Mouse (Mus musculus) neural tube, embryonic 15.5 days (tissue): ENCODE data around the gene Cygb. TPM values are rescaled to one million over a fixed set of nuclear protein-coding genes. Genes with fewer than 3 reads are reported as not detected.
A peak's percentile ranks its signal among the peaks of the same experiment; 100 is the strongest.

Experiments used
- ATAC-seq: fragments of 200-750 bp; cut with Nextera tagmentation; 2 replicates; pipeline ENCODE4 v1.8.0; 2017; ENCODE audit warnings: mild to moderate bottlenecking, moderate TSS enrichment, moderate library complexity; ENCODE audit not compliant: low FRiP score
- H3K27ac ChIP-seq: fragments of 300-500 bp; sonication (generic); replicated peaks from 2 replicates; pipeline ENCODE4 v1.5.1; 2015; ENCODE audit warnings: mild to moderate bottlenecking, inconsistent platforms
- H3K27me3 ChIP-seq: fragments of 300-500 bp; sonication (generic); replicated peaks from 2 replicates; pipeline ENCODE4 v1.6.1; 2015; ENCODE audit warnings: inconsistent platforms
- H3K36me3 ChIP-seq: fragments of 300-500 bp; sonication (generic); 2 replicates; pipeline ENCODE4 v1.6.1; 2015; ENCODE audit warnings: inconsistent platforms
- H3K4me1 ChIP-seq: fragments of 300-500 bp; sonication (generic); 2 replicates; pipeline ENCODE4 v1.6.1; 2015; ENCODE audit warnings: inconsistent platforms
- H3K4me2 ChIP-seq: fragments of 300-500 bp; sonication (generic); 2 replicates; pipeline ENCODE4 v1.6.1; 2015; ENCODE audit warnings: inconsistent platforms, mild to moderate bottlenecking, moderate library complexity
- H3K4me3 ChIP-seq: fragments of 300-500 bp; sonication (generic); replicated peaks from 2 replicates; pipeline ENCODE4 v1.5.1; 2015; ENCODE audit warnings: mild to moderate bottlenecking, inconsistent platforms
- H3K9ac ChIP-seq: fragments of 300-500 bp; sonication (generic); replicated peaks from 2 replicates; pipeline ENCODE4 v1.6.1; 2015; ENCODE audit warnings: mild to moderate bottlenecking, inconsistent platforms
- H3K9me3 ChIP-seq: fragments of 300-500 bp; sonication (generic); replicated peaks from 2 replicates; pipeline ENCODE4 v1.6.1; 2016; ENCODE audit warnings: inconsistent platforms
- WGBS: fragments of 180-500 bp; shearing (Covaris S2); methylation state at CpG from one replicate; pipeline ENCODE4 v1.1.7; 2015; ENCODE audit warnings: mixed read lengths; 5-methylcytosine and 5-hydroxymethylcytosine counted together
- polyA plus RNA-seq: library from polyadenylated mRNA; unstranded; fragments of >200 nt; fragmentation: Nextera tagmentation; extraction: Ambion mirVana; gene quantifications from 2 replicates; pipeline ENCODE4 v1.2.1, GENCODE M21; 2015

The Cygb gene
- polyA plus RNA-seq, 1 experiment from 2014 or later: 31.1 TPM

- Histone ChIP-seq H3K9ac (no peak overlapping the region), H3K36me3 (no peaks in the 10 kb centered on the region), H3K27ac (no peak overlapping the region), H3K4me1 (peaks cover 51% of the 10 kb centered on the region), H3K4me3 (no peak overlapping the region), H3K9me3 (no peaks in the 10 kb centered on the region), H3K4me2 (no peak overlapping the region), H3K27me3 (no peaks in the 10 kb centered on the region)
- no peak for ATAC-seq
- WGBS: 86% methylated on average over 10 of the region's 10 CpGs
Measured at GRCm38 (mm10) chr11:116665289-116665688, 11.2 kb upstream of the Cygb start.

- no peak overlapping the region for H3K4me3 ChIP-seq
- ATAC-seq: 0 out of 2 replicates have a peak, but pooled peaks have one; percentile 28
- H3K27me3 ChIP-seq: no peaks in the 10 kb centered on the region
- peaks cover 63% of the 10 kb centered on the region for H3K4me1 ChIP-seq
- no peaks in the 10 kb centered on the region for H3K9me3 ChIP-seq
- peak overlapping the region; percentile 32; the same call in 1 of the 2 replicates for H3K9ac ChIP-seq
- 34% methylated on average over 8 of the region's 8 CpGs for WGBS
- H3K36me3 ChIP-seq: no peaks in the 10 kb centered on the region
- peak overlapping the region; percentile 36 for H3K4me2 ChIP-seq
- peak overlapping the region; percentile 89 for H3K27ac ChIP-seq
Measured at GRCm38 (mm10) chr11:116661948-116662377, 7.8 kb upstream of the Cygb start.

DNA sequence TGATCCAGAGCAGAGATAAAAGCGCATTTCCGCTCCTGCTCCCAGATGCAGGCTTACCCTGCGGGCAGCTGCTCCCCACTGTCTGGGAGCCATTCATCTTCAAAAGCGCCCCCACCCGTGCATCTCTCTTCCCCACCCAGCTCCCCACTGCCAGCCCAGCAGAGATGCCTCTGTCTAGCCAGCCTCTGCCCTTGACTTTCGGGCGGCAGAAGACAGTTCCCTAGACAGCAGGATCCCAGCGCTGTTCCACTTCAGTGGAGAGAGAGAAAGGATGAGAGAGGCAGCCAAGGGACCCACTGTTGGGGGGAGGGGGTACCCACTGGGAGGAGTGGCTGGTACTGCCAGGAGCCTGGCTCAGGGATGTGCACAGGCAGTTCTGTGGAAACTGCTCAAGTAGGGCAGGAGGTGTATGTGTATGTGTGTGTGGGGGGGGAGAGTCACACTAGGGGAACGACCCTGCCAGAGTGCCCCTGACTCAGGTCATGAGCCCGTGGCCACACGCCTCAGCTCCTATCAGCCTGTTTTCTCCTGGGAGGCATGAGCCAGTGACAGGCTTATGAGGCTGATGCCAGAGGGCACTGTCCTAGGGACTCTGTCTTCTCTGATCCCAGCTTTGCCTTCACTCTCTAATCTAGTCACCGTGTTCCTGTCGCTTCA lies 7.3 kb upstream of the Cygb start:
- peaks cover 67% of the 10 kb centered on the region for H3K4me1 ChIP-seq
- WGBS: 8% methylated on average over 13 of the region's 13 CpGs
- H3K36me3 ChIP-seq: no peaks in the 10 kb centered on the region
- no peak overlapping the region for H3K4me3 ChIP-seq
- peak overlapping the region; percentile 32; the same call in 1 of the 2 replicates for H3K9ac ChIP-seq
- H3K9me3 ChIP-seq: no peaks in the 10 kb centered on the region
- H3K27ac ChIP-seq: peak overlapping the region; percentile 89
- H3K4me2 ChIP-seq: peak overlapping the region; percentile 36
- peak; percentile 86 for ATAC-seq
- H3K27me3 ChIP-seq: no peaks in the 10 kb centered on the region

GRCm38 (mm10) chr11:116660181-116660580 lies 6.1 kb upstream of the Cygb start:
- Histone ChIP-seq H3K27ac (peak overlapping the region; percentile 89), H3K9ac (no peak overlapping the region; the same call in 1 of the 2 replicates), H3K36me3 (no peaks in the 10 kb centered on the region), H3K4me2 (no peak overlapping the region), H3K27me3 (no peaks in the 10 kb centered on the region), H3K4me3 (no peak overlapping the region), H3K9me3 (no peaks in the 10 kb centered on the region), H3K4me1 (peaks cover 69% of the 10 kb centered on the region)
- no peak for ATAC-seq
- 50% methylated on average over 9 of the region's 9 CpGs for WGBS

- Histone ChIP-seq H3K9ac (no peak overlapping the region), H3K4me1 (peaks cover 72% of the 10 kb centered on the region), H3K27ac (no peak overlapping the region), H3K36me3 (no peaks in the 10 kb centered on the region), H3K4me3 (no peak overlapping the region), H3K9me3 (no peaks in the 10 kb centered on the region), H3K4me2 (no peak overlapping the region), H3K27me3 (peaks cover 4% of the 10 kb centered on the region; the same call in 1 of the 2 replicates)
- ATAC-seq: no peak
- 90% methylated on average over 15 of the region's 15 CpGs for WGBS
Measured at GRCm38 (mm10) chr11:116659027-116659621, 5.0 kb upstream of the Cygb start.

DNA sequence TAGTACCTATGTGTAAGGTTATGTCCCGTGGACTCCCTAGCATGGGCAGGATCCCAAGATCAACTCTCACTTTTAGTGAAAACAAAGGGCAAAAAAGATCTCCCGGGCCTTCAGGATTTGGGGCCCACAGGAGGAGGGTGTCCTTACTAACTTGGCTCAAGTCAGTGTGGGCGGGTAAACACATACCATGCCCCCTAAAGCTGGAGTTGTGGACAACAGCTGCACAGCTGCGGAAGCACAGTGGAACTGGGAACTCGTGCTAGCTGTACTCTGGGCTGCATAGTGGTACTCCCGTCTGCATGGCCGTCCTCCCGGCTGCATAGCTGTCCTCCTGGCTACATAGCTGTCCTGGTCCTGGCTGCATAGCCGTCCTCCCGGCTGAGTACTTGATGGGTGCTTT lies 4.1 kb upstream of the Cygb start:
- H3K36me3 ChIP-seq: no peaks in the 10 kb centered on the region
- H3K4me2 ChIP-seq: peak overlapping the region; percentile 57
- peak overlapping the region; percentile 83 for H3K27ac ChIP-seq
- no peak overlapping the region for H3K4me3 ChIP-seq
- H3K27me3 ChIP-seq: peaks cover 4% of the 10 kb centered on the region; the same call in 1 of the 2 replicates
- WGBS: 72% methylated on average over 10 of the region's 10 CpGs
- ATAC-seq: no peak
- H3K9ac ChIP-seq: no peak overlapping the region
- H3K9me3 ChIP-seq: no peaks in the 10 kb centered on the region
- peaks cover 71% of the 10 kb centered on the region for H3K4me1 ChIP-seq

DNA sequence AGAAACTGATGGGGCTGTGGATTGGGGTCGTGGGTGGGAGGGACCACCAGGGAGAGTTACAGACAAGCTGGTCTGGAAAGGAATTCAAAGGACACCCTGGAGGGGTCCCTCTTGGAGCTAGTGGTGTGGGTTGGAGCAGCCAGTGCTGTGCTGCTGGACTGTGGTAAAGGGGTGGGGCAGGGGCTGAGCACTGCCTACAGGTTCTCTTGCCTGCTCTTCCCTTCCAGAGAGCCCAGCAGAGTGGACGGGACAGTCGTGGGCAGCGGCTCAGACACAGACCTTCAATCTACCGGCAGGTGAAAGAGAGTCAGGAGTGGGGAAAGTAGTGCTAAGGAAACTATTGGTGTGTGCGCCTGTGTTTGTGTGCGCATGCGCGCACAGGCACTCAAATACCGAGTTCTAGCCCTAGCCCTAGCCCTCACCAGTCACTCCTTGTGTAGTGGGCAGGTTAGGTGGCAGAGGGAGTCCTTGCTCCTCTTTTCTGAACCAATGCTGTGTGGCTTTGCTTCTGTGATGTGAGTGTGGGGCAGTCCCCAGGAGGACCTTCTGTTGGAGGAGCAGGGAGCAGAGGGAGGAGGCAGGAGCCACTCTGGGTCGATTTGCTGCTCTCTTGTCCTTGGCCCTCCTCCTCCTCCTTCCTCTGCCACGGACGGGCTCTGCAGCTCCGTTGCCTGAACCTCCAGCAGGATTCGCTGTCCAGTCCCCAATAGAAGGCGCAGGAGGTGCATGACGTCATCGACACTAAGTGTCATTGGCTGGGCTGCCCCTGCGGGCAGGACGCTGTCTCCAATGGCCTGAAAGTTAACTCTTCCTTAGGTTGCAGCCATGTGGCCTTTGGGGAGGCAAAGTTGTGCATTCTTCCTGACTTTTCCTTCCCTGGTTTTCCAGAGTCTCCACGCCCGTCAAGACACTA lies 3.5 kb upstream of the Cygb start:
- peak overlapping the region; percentile 57 for H3K4me2 ChIP-seq
- H3K9ac ChIP-seq: no peak overlapping the region
- peak overlapping the region; percentile 83 for H3K27ac ChIP-seq
- H3K36me3 ChIP-seq: no peaks in the 10 kb centered on the region
- peaks cover 71% of the 10 kb centered on the region for H3K4me1 ChIP-seq
- 13% methylated on average over 22 of the region's 22 CpGs for WGBS
- H3K9me3 ChIP-seq: no peaks in the 10 kb centered on the region
- ATAC-seq: peak; percentile 60; the same call in 1 of the 2 replicates
- peak overlapping the region; percentile 34 for H3K4me3 ChIP-seq
- H3K27me3 ChIP-seq: peaks cover 6% of the 10 kb centered on the region; the same call in 1 of the 2 replicates

- no peak overlapping the region for H3K4me2 ChIP-seq
- H3K27ac ChIP-seq: no peak overlapping the region
- no peaks in the 10 kb centered on the region for H3K9me3 ChIP-seq
- WGBS: 67% methylated on average over 16 of the region's 16 CpGs
- H3K27me3 ChIP-seq: peaks cover 12% of the 10 kb centered on the region; the same call in 1 of the 2 replicates
- H3K4me3 ChIP-seq: no peak overlapping the region
- no peak for ATAC-seq
- H3K4me1 ChIP-seq: peaks cover 71% of the 10 kb centered on the region
- H3K36me3 ChIP-seq: no peaks in the 10 kb centered on the region
- H3K9ac ChIP-seq: no peak overlapping the region
Measured at GRCm38 (mm10) chr11:116656348-116657191, 2.5 kb upstream of the Cygb start.

DNA sequence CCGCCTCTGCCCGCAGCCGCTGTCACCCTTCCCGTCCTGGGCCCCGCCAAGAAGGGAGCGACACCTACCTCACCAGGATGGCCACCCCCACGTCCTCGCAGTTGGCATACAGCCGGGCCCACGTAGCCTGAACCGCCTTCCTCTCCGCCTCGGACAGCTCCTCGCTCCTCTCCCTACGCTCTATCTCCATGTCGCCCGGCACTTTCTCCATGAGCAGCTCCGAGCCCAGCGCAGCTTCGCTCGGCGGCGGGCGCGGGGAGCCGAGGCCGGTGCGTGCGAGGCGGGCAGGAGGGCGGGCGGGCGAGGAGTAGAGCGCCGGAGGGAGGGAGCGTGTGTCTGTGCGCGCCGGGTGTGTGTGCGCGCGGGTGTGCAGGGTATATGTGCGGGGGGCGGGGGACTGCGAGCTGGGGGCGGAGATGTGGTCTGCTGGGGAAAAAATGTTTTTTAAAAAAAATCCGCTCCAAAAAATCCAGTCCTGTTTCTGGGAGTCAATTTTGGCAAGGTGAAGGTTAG lies 348 bp downstream of the Cygb start:
- H3K4me3 ChIP-seq: peak overlapping the region; percentile 66
- H3K27ac ChIP-seq: peak overlapping the region; percentile 62
- no peaks in the 10 kb centered on the region for H3K36me3 ChIP-seq
- H3K9ac ChIP-seq: peak overlapping the region; percentile 76
- H3K4me1 ChIP-seq: peaks cover 58% of the 10 kb centered on the region
- H3K4me2 ChIP-seq: peak overlapping the region; percentile 95
- ATAC-seq: peak; percentile 54; the same call in 1 of the 2 replicates
- H3K9me3 ChIP-seq: no peaks in the 10 kb centered on the region
- peaks cover 12% of the 10 kb centered on the region for H3K27me3 ChIP-seq
- WGBS: 1% methylated on average over 44 of the region's 47 CpGs

DNA sequence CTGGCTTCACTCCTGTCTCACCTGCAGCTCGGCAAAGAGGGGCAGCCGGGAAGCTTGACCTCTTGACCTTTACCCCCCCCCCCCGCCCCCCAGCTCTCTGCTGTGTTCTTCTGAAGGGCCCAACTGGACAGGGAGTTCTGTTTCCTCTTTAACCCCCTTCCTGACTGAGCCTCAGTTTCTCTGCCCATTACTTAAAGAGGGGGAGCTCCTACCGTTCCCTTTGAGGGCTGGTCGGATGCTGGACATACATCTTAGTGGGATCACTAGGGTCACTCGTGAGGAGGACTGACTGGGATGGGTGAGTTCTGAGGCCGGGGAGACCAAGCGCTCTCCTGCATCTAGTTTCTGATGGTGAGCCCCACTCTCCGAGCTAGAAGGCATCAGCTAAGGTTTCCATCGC lies 879 bp downstream of the Cygb start, which contains the start of gene Prcd:
Prcd (plus strand) TSS at position 301 of the 400 bp plus-strand sequence.
- H3K4me3 ChIP-seq: peak within 1 kb of the TSS; percentile 66
- H3K9ac ChIP-seq: peak within 1 kb of the TSS; percentile 76
- peak within 1 kb of the TSS; percentile 95 for H3K4me2 ChIP-seq
- peaks cover 60% of the 10 kb centered on the region for H3K4me1 ChIP-seq
- peak within 1 kb of the TSS; percentile 62 for H3K27ac ChIP-seq
- WGBS: 3% methylated on average over 10 of the region's 10 CpGs
- H3K36me3 ChIP-seq: 0 out of 2 replicates have a peak, but pooled peaks cover 3% of the 10 kb centered on the region
- H3K27me3 ChIP-seq: peaks cover 12% of the 10 kb centered on the region
- no peaks in the 10 kb centered on the region for H3K9me3 ChIP-seq
- 0 out of 2 replicates have a peak, but pooled peaks have one; percentile 0 for ATAC-seq
